Mouse (Mus musculus) stomach, embryonic 14.5 days (tissue): ENCODE data around the gene 1110017D15Rik. TPM values are rescaled to one million over a fixed set of nuclear protein-coding genes. Genes with fewer than 3 reads are reported as not detected.

Experiments
- ATAC-seq: fragments of 200-750 bp; cut with Nextera tagmentation; 2 replicates; pipeline ENCODE4 v1.8.0; 2017; ENCODE audit warnings: low read depth, moderate TSS enrichment; ENCODE audit not compliant: insufficient number of reproducible peaks, insufficient read depth, low FRiP score
- H3K27ac ChIP-seq: fragments of 300-500 bp; sonication (generic); 2 replicates; pipeline ENCODE4 v1.5.1; 2014; ENCODE audit warnings: mild to moderate bottlenecking, low read length, moderate library complexity, mixed read lengths
- H3K27me3 ChIP-seq: fragments of 300-500 bp; sonication (generic); 2 replicates; pipeline ENCODE4 v1.6.1; 2014; ENCODE audit warnings: low read length, control low read depth, mixed read lengths; ENCODE audit not compliant: control insufficient read depth, insufficient read depth
- H3K36me3 ChIP-seq: fragments of 300-500 bp; sonication (generic); 2 replicates; pipeline ENCODE4 v1.6.1; 2014; ENCODE audit warnings: mild to moderate bottlenecking, control low read depth, low read length, moderate library complexity, mixed read lengths; ENCODE audit not compliant: control insufficient read depth, insufficient read depth
- H3K4me1 ChIP-seq: fragments of 300-500 bp; sonication (generic); 2 replicates; pipeline ENCODE4 v1.6.1; 2014; ENCODE audit warnings: low read length, control low read depth, mixed read lengths; ENCODE audit not compliant: control insufficient read depth, insufficient read depth
- H3K4me2 ChIP-seq: fragments of 300-500 bp; sonication (generic); replicated peaks from 2 replicates; pipeline ENCODE4 v1.6.1; 2014; ENCODE audit warnings: low read depth, low read length, control low read depth
- H3K4me3 ChIP-seq: fragments of 300-500 bp; sonication (generic); 2 replicates; pipeline ENCODE4 v1.5.1; 2014; ENCODE audit warnings: low read depth, low read length, control low read depth
- H3K9ac ChIP-seq: fragments of 300-500 bp; sonication (generic); replicated peaks from 2 replicates; pipeline ENCODE4 v1.6.1; 2014; ENCODE audit warnings: low read depth, mild to moderate bottlenecking, control low read depth, low read length, moderate library complexity, mixed read lengths
- H3K9me3 ChIP-seq: fragments of 300-500 bp; sonication (generic); 2 replicates; pipeline ENCODE4 v1.6.1; 2016; ENCODE audit warnings: low read depth, low read length, control low read depth; ENCODE audit not compliant: control insufficient read depth
- WGBS: fragments of 180-500 bp; shearing (Covaris S2); extraction: QIAGEN DNeasy Blood & Tissue Kit; methylation state at CpG from one replicate; pipeline ENCODE4 v1.1.7; 2014; 5-methylcytosine and 5-hydroxymethylcytosine counted together
- polyA plus RNA-seq: library from polyadenylated mRNA; unstranded; fragments of >200 nt; fragmentation: Nextera tagmentation; extraction: Ambion mirVana; gene quantifications from 2 replicates; pipeline ENCODE4 v1.2.1, GENCODE M21; 2014

1110017D15Rik gene
- polyA plus RNA-seq, 1 experiment from 2014 or later = 0.98 TPM

- Histone ChIP-seq H3K36me3 (no peaks in the 10 kb centered on the region), H3K27me3 (no peaks in the 10 kb centered on the region), H3K4me1 (peaks cover 7% of the 10 kb centered on the region; the same call in 1 of the 2 replicates), H3K9me3 (no peaks in the 10 kb centered on the region), H3K27ac (no peak overlapping the region), H3K9ac (no peak overlapping the region), H3K4me3 (no peak overlapping the region), H3K4me2 (no peak overlapping the region)
- ATAC-seq = no peak
- 84% methylated on average over 1 of the region's 1 CpGs for WGBS
Measured at GRCm38 (mm10) chr4:41460690-41461089, 56.4 kb downstream of the 1110017D15Rik start.

Other genes with a start within 250 kb of the 1110017D15Rik start
- 59.9 and 61.3 TPM in 2 replicates for gene Ubap2, start 242.2 kb downstream of the 1110017D15Rik start, polyA plus RNA-seq
- gene Dcaf12, start 202.4 kb downstream of the 1110017D15Rik start, polyA plus RNA-seq = 40.0 and 41.6 TPM in 2 replicates
- 53.6 and 54.8 TPM in 2 replicates for gene Ubap1, start 168.3 kb downstream of the 1110017D15Rik start, polyA plus RNA-seq
- gene Kif24, start 52.4 kb downstream of the 1110017D15Rik start, polyA plus RNA-seq = 7.4 and 8.0 TPM in 2 replicates
- gene Nudt2, start 52.2 kb downstream of the 1110017D15Rik start, polyA plus RNA-seq = 47.7 and 50.6 TPM in 2 replicates
- 4.6 and 4.8 TPM in 2 replicates for gene AI464131, start 14.3 kb downstream of the 1110017D15Rik start, polyA plus RNA-seq
- 3.9 and 4.0 TPM in 2 replicates for gene Fam219a, start 52.2 kb upstream of the 1110017D15Rik start, polyA plus RNA-seq
- 4.8 TPM in 2 replicates for gene Dnaic1, start 52.4 kb upstream of the 1110017D15Rik start, polyA plus RNA-seq
- gene Enho, start 123.0 kb upstream of the 1110017D15Rik start, polyA plus RNA-seq = 30.7 and 30.9 TPM in 2 replicates
- 9.3 and 11.3 TPM in 2 replicates for gene Cntfr, start 179.8 kb upstream of the 1110017D15Rik start, polyA plus RNA-seq
- 162 TPM in 2 replicates for gene Il11ra1, start 182.7 kb upstream of the 1110017D15Rik start, polyA plus RNA-seq
- gene Rpp25l, start 196.2 kb upstream of the 1110017D15Rik start, polyA plus RNA-seq = 65.3 and 71.5 TPM in 2 replicates
- gene Dctn3, start 205.8 kb upstream of the 1110017D15Rik start, polyA plus RNA-seq = 121 and 126 TPM in 2 replicates
- gene Arid3c, start 213.8 kb upstream of the 1110017D15Rik start, polyA plus RNA-seq = not detected in 2 replicates
- gene Galt, start 237.9 kb upstream of the 1110017D15Rik start, polyA plus RNA-seq = 35.4 and 40.0 TPM in 2 replicates
- 81.2 and 90.6 TPM in 2 replicates for gene Sigmar1, start 238.8 kb upstream of the 1110017D15Rik start, polyA plus RNA-seq